Mouse (Mus musculus): ENCODE data around the gene Fgf15. TPM values are rescaled to one million over a fixed set of nuclear protein-coding genes. Genes with fewer than 3 reads are reported as not detected.

The Fgf15 gene
- polyA plus RNA-seq, 1 experiment from 2014 or later, result 0.52 TPM

DNA sequence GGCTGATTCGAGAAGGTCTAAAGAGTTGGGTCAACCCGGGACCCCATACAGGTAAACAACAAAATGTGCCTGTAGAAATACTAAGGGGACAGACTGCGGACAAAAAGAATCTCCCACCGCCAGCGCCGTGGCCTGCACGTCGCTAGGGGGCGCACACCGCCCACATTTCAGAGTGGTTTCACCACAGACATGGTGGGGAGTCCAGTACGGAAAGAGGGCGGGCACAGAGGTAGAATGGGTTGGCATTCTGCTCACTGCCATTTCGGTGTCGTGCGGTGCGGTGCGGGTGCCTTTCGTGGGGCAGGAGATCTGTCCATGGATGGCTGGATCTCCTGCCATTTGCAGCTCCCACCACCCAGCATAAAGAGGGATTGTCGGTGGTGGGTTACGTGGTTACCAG, 41.2 kb downstream of the Fgf15 start:
- 2% methylated on average over 20 of the region's 20 CpGs for WGBS
- Histone ChIP-seq H3K4me3 (ENCODE audit: low read depth, low read length) (peak overlapping the region; percentile 70), H3K27me3 (ENCODE audit: control insufficient read depth, insufficient read depth, low read length) (no peaks in the 10 kb centered on the region), H3K36me3 (ENCODE audit: control insufficient read depth, insufficient read depth, low read length) (peaks cover 17% of the 10 kb centered on the region), H3K9ac (ENCODE audit: low read length) (peak overlapping the region; percentile 95), H3K4me2 (ENCODE audit: low read depth, severe bottlenecking) (peak overlapping the region; percentile 84), H3K4me1 (ENCODE audit: control insufficient read depth, insufficient read depth, low read length) (peaks cover 11% of the 10 kb centered on the region; the same call in 1 of the 2 replicates), H3K27ac (replicated peaks; ENCODE audit: low read depth, low read length) (peak overlapping the region; percentile 44; the same call in 1 of the 2 replicates), H3K9me3 (ENCODE audit: control insufficient read depth, low read length) (no peaks in the 10 kb centered on the region)
- ATAC-seq (ENCODE audit: insufficient number of reproducible peaks, low FRiP score, low TSS enrichment, low read depth), result no peak
- peak; percentile 96 for DNase-seq (ENCODE audit: low spot score)

DNA sequence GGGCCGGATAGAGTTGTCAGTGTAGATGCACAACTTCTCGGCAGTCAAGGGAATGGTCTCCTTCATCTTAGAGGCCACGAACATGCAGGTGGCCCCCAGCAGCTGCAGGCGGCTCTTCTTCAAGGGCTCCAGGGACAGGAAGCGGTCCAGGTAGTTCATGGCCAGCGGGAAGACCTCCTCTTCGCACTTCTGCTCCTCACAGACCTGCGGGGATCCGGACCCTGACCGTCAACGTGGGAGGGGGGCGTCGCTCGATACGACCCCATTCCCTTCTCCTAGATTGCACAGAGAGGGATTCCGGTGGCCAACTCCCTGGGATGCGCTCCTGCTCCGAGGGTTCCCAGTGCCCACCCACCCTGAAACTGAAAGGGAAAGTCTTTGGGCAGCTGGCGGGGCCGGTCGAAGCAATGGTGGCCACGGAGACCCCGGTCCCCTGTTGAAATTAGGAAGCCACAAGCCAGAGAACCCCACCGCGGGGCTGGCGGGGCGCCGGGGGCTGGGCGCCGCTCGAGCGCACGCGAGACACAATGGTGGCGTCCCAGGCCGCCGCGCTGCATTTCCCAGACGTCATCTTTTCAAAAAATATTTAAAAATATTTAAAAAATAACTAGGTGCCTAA, 41.7 kb downstream of the Fgf15 start:
- DNase-seq (ENCODE audit: low spot score), result peak; percentile 52
- Histone ChIP-seq H3K27ac (replicated peaks; ENCODE audit: low read depth, low read length) (peak overlapping the region; percentile 44; the same call in 1 of the 2 replicates), H3K27me3 (ENCODE audit: control insufficient read depth, insufficient read depth, low read length) (no peaks in the 10 kb centered on the region), H3K4me2 (ENCODE audit: low read depth, severe bottlenecking) (peak overlapping the region; percentile 84), H3K4me1 (ENCODE audit: control insufficient read depth, insufficient read depth, low read length) (peaks cover 15% of the 10 kb centered on the region), H3K36me3 (ENCODE audit: control insufficient read depth, insufficient read depth, low read length) (peaks cover 13% of the 10 kb centered on the region), H3K4me3 (ENCODE audit: low read depth, low read length) (peak overlapping the region; percentile 70), H3K9me3 (ENCODE audit: control insufficient read depth, low read length) (no peaks in the 10 kb centered on the region), H3K9ac (ENCODE audit: low read length) (peak overlapping the region; percentile 95)
- 1% methylated on average over 39 of the region's 39 CpGs for WGBS
- no peak for ATAC-seq (ENCODE audit: insufficient number of reproducible peaks, low FRiP score, low TSS enrichment, low read depth)

DNA sequence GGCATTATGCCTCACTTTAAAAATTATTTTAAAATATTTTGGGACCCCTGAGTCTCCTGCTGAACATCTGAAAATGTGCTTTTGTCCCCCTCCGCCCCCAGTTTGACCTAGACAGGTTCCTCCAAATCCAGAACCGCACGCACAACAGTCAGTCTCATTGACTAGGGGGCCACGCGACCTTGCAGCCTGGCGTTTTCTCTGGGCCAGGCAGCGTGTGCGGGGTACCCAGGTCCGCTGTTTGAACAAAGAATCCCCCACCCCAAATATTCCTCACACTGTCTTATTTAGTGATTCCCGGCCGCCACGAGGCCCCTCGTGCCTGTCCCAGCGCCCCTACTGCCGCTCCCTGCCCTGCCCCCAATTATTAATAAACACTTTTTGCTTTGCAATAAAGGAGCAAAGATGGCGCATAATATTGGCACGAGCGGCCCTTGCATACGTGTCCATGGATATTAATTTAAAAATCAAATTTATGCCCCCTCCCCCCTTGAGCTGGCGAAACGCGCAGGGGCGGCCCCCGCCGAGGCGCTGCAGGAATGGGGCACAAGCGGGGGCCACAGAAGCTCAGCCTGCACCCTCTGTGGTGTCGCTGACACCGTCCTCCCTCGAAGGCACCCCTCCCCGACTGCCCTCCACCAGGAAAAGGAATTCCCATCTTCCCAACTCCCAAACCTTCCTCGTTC, 42.5 kb downstream of the Fgf15 start:
- Histone ChIP-seq H3K4me1 (ENCODE audit: control insufficient read depth, insufficient read depth, low read length) (peaks cover 20% of the 10 kb centered on the region), H3K36me3 (ENCODE audit: control insufficient read depth, insufficient read depth, low read length) (peaks cover 12% of the 10 kb centered on the region), H3K4me2 (ENCODE audit: low read depth, severe bottlenecking) (peak overlapping the region; percentile 84), H3K9me3 (ENCODE audit: control insufficient read depth, low read length) (no peaks in the 10 kb centered on the region), H3K9ac (ENCODE audit: low read length) (peak overlapping the region; percentile 95), H3K27ac (replicated peaks; ENCODE audit: low read depth, low read length) (peak overlapping the region; percentile 84), H3K27me3 (ENCODE audit: control insufficient read depth, insufficient read depth, low read length) (no peaks in the 10 kb centered on the region), H3K4me3 (ENCODE audit: low read depth, low read length) (peak overlapping the region; percentile 70)
- ATAC-seq (ENCODE audit: insufficient number of reproducible peaks, low FRiP score, low TSS enrichment, low read depth), result no peak
- DNase-seq (ENCODE audit: low spot score), result peak; percentile 57
- WGBS, result 1% methylated on average over 32 of the region's 32 CpGs

DNA sequence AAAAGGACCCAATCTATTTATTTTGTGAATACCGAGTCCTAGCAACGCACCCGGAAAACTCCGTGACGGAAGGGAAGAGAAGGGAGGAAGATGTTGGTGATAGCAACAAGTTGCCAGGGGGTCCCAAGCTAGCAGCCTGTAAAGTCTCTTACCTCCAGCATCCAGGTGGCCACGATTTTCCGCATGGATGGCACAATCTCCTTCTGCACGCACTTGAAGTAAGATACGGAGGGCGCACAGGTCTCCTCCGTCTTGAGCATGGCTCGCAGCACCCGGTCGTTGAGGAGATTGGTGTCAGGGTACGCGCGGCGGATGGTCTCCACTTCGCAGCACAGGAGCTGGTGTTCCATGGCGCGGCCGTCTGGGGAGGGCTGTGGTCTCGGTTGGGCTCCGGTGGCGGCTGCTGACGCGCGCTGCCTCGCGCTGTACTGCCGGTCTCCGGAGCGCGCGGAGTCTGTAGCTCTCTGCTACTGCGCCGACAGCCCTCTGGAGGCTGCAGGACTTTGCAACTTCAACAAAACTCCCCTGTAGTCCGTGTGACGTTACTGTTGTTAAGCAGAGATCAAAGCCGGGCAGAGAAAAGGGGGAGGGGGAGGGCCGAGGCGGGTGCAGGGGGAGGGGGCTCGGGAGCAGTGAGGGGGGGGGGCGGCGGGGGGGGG, 43.1 kb downstream of the Fgf15 start, which contains the start of gene Ccnd1:
Ccnd1 (minus strand) TSS at position 582 of the 659 bp plus-strand sequence.
- peaks cover 20% of the 10 kb centered on the region for H3K4me1 ChIP-seq (ENCODE audit: control insufficient read depth, insufficient read depth, low read length)
- peak within 1 kb of the TSS; percentile 84 for H3K27ac ChIP-seq (replicated peaks; ENCODE audit: low read depth, low read length)
- no peaks in the 10 kb centered on the region for H3K9me3 ChIP-seq (ENCODE audit: control insufficient read depth, low read length)
- ATAC-seq (ENCODE audit: insufficient number of reproducible peaks, low FRiP score, low TSS enrichment, low read depth) (peak; percentile 68; the same call in 1 of the 2 replicates), DNase-seq (ENCODE audit: low spot score) (peak; percentile 86)
- peak within 1 kb of the TSS; percentile 70 for H3K4me3 ChIP-seq (ENCODE audit: low read depth, low read length)
- peak within 1 kb of the TSS; percentile 95 for H3K9ac ChIP-seq (ENCODE audit: low read length)
- H3K36me3 ChIP-seq (ENCODE audit: control insufficient read depth, insufficient read depth, low read length), result peaks cover 12% of the 10 kb centered on the region
- no peaks in the 10 kb centered on the region for H3K27me3 ChIP-seq (ENCODE audit: control insufficient read depth, insufficient read depth, low read length)
- H3K4me2 ChIP-seq (ENCODE audit: low read depth, severe bottlenecking), result peak within 1 kb of the TSS; percentile 84
- WGBS, result under 1% methylated on average over 39 of the region's 45 CpGs

DNA sequence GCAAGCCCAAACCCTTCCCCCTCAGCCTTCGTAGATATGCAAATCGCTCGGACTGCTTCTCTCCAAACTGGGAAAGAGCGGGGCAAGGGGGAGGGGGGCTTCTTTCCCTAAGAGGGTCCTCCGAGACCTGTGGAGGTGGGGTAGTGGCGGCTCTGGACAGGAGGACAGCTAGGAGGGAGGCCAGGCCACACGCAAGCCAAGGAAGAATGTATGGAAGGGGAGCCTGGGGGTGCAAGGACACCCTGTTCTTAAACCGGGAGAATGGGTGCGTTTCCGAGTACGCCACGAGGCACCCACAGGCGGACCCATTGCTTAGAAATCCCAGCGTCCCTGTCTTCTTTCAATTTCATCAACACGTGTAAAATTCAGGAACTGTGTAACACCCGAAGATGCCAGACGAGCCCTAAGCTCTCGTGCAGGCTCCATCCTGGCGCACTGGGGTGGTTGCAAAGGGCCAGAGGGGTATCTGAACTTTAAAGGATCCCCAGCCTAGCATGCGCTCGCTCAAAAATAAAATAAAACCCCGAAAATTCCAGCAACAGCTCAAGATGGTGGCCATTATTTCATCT, 43.8 kb downstream of the Fgf15 start:
- peaks cover 10% of the 10 kb centered on the region for H3K36me3 ChIP-seq (ENCODE audit: control insufficient read depth, insufficient read depth, low read length)
- H3K9me3 ChIP-seq (ENCODE audit: control insufficient read depth, low read length), result no peaks in the 10 kb centered on the region
- H3K4me3 ChIP-seq (ENCODE audit: low read depth, low read length), result peak overlapping the region; percentile 70
- H3K9ac ChIP-seq (ENCODE audit: low read length), result peak overlapping the region; percentile 28; the same call in 1 of the 2 replicates
- ATAC-seq (ENCODE audit: insufficient number of reproducible peaks, low FRiP score, low TSS enrichment, low read depth) (peak; percentile 55; the same call in 1 of the 2 replicates), DNase-seq (ENCODE audit: low spot score) (no peak)
- peak overlapping the region; percentile 84 for H3K4me2 ChIP-seq (ENCODE audit: low read depth, severe bottlenecking)
- H3K4me1 ChIP-seq (ENCODE audit: control insufficient read depth, insufficient read depth, low read length), result peaks cover 20% of the 10 kb centered on the region
- peak overlapping the region; percentile 84 for H3K27ac ChIP-seq (replicated peaks; ENCODE audit: low read depth, low read length)
- H3K27me3 ChIP-seq (ENCODE audit: control insufficient read depth, insufficient read depth, low read length), result no peaks in the 10 kb centered on the region
- WGBS, result under 1% methylated on average over 21 of the region's 22 CpGs

DNA sequence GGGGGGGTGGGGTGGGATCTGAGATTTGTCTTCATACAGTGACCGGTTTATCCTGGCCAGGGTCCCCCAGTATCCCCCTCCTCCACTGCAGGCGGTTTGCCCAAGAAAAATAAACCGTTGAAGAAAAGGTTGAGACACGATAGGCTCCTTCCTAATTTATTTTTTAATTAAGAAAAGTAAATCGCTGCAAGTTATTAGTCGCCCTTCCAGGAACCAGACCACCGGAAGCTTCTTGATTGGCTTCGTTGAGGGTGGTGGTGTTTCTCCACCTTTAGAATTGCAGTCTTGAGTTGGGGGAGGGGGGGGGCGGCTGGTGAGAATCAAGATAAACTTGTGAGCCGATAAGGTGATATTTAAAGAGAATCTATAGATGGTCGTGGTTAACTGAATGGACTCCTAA, 44.3 kb downstream of the Fgf15 start:
- ATAC-seq (ENCODE audit: insufficient number of reproducible peaks, low FRiP score, low TSS enrichment, low read depth) (no peak), DNase-seq (ENCODE audit: low spot score) (no peak)
- peaks cover 20% of the 10 kb centered on the region for H3K4me1 ChIP-seq (ENCODE audit: control insufficient read depth, insufficient read depth, low read length)
- peak overlapping the region; percentile 84 for H3K4me2 ChIP-seq (ENCODE audit: low read depth, severe bottlenecking)
- H3K9ac ChIP-seq (ENCODE audit: low read length), result peak overlapping the region; percentile 28; the same call in 1 of the 2 replicates
- no peaks in the 10 kb centered on the region for H3K9me3 ChIP-seq (ENCODE audit: control insufficient read depth, low read length)
- peak overlapping the region; percentile 70 for H3K4me3 ChIP-seq (ENCODE audit: low read depth, low read length)
- H3K27me3 ChIP-seq (ENCODE audit: control insufficient read depth, insufficient read depth, low read length), result no peaks in the 10 kb centered on the region
- under 1% methylated on average over 11 of the region's 11 CpGs for WGBS
- H3K27ac ChIP-seq (replicated peaks; ENCODE audit: low read depth, low read length), result peak overlapping the region; percentile 84
- H3K36me3 ChIP-seq (ENCODE audit: control insufficient read depth, insufficient read depth, low read length), result peaks cover 7% of the 10 kb centered on the region

DNA sequence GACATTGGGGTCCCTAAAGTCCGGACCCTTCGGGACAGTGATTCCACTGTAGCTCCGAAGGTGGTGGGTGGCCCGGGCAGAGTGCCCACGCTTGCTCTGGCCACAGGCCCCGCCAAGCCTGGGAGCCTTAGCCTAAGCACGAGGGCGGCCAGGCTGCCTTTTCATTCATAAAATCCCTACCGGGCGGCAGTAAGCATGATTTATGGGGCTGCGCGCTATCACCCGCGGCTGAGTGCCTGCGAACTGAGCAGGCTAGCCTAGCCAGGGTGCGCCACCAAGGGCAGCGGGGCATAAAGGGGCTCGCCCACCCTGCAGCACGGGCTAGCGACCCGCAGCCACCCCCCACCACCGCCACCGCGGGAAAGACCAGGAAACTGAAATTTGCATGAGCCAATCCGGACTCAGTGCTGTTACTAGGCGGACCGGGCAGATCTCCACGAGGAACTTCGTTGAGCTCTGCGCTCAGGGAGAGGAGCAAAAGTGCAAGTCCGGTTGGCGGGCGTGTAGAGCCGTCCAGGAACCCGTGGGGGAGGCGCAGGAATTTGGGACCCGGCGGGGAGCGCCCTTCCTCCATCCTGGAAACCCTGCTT, 45.0 kb downstream of the Fgf15 start:
- Histone ChIP-seq H3K4me2 (ENCODE audit: low read depth, severe bottlenecking) (peak overlapping the region; percentile 84), H3K27me3 (ENCODE audit: control insufficient read depth, insufficient read depth, low read length) (no peaks in the 10 kb centered on the region), H3K36me3 (ENCODE audit: control insufficient read depth, insufficient read depth, low read length) (peaks cover 5% of the 10 kb centered on the region), H3K4me1 (ENCODE audit: control insufficient read depth, insufficient read depth, low read length) (peaks cover 20% of the 10 kb centered on the region), H3K4me3 (ENCODE audit: low read depth, low read length) (peak overlapping the region; percentile 70), H3K27ac (replicated peaks; ENCODE audit: low read depth, low read length) (peak overlapping the region; percentile 97), H3K9ac (ENCODE audit: low read length) (peak overlapping the region; percentile 76), H3K9me3 (ENCODE audit: control insufficient read depth, low read length) (no peaks in the 10 kb centered on the region)
- ATAC-seq (ENCODE audit: insufficient number of reproducible peaks, low FRiP score, low TSS enrichment, low read depth) (peak; percentile 81), DNase-seq (ENCODE audit: low spot score) (peak; percentile 96)
- WGBS, result under 1% methylated on average over 39 of the region's 39 CpGs

Data from limb, embryonic 11.5 days (tissue).